Mouse (Mus musculus) liver, embryonic 14.5 days (tissue): ENCODE measurements around the gene Fam221b.

Source experiments
- CTCF ChIP-seq: IDR thresholded peaks from 2 replicates; pipeline ENCODE4 v1.5.1; 2016; ENCODE audit warnings: antibody characterized with exemption, low read depth, control low read depth
- EP300 ChIP-seq: IDR thresholded peaks from 2 replicates; pipeline ENCODE4 v1.6.1; 2016; ENCODE audit warnings: antibody characterized with exemption, low read depth

DNA sequence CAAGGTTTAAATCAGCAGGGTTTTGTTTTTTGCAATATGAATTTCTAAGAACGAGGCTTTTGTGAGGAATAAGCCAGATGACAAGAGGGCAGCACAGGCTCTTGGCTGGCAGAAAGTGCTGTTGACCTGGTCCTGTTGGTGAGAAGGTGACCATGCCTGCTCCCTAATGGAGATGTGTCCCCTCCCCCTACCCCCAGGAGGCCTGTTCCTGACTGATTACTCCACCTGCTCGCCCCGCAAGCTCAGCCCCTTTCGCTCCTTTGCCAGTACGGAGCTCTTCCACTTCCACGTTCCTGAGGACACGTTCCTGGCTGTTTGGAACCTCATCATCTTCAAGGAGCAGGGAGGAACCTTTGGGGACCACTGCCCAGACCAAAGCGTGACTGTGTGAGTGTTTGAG lies 4.8 kb upstream of the Fam221b start:
- TF ChIP-seq CTCF (no peak), EP300 (no peak)
